Mouse (Mus musculus): ENCODE data around the gene Jpt2.
A peak's percentile ranks its signal among the peaks of the same experiment; 100 is the strongest.

Jpt2 gene

DNA sequence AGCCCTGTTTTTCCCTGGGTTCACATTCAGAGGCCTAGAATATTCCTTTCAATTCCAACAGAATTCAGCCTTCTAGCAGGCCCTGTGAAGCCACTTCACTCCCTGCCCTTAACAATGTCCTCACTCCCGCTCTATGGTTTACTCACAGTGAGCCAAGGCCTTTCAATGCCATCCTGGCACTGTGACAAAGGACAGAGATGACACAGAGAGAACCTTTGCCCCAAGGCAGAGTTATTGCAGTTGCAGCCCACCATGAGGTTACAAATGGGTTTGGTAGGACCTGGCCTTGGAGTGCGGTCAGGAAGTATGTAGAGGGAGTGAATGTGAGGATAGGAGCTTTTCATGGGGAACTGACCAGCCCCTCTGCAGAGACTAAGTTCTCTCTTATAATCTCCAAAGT lies 52.9 kb downstream of the Jpt2 start:
- no peak for DNase-seq (ENCODE audit: low spot score in 2 of 2)

DNA sequence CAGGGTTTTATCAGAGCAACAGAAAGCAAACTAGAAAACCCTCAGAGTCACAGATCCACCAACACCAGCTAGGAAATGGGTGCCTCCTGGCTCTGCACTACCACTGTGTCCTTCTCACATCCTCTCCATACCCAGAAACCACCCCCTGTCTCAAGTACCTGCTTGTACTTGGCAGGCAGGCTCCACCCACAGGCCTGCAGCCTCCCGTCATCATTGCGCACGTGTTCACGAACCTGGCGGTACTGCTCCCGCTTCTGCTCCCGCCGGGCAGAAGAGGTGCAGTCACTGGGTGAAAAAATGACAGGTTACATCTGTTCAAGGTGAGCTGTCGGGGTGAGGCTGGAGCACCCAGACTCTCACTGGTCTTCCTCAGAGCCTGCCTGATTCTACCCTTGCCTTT lies 56.7 kb downstream of the Jpt2 start:
- DNase-seq (ENCODE audit: low spot score in 2 of 2) = no peak

DNA sequence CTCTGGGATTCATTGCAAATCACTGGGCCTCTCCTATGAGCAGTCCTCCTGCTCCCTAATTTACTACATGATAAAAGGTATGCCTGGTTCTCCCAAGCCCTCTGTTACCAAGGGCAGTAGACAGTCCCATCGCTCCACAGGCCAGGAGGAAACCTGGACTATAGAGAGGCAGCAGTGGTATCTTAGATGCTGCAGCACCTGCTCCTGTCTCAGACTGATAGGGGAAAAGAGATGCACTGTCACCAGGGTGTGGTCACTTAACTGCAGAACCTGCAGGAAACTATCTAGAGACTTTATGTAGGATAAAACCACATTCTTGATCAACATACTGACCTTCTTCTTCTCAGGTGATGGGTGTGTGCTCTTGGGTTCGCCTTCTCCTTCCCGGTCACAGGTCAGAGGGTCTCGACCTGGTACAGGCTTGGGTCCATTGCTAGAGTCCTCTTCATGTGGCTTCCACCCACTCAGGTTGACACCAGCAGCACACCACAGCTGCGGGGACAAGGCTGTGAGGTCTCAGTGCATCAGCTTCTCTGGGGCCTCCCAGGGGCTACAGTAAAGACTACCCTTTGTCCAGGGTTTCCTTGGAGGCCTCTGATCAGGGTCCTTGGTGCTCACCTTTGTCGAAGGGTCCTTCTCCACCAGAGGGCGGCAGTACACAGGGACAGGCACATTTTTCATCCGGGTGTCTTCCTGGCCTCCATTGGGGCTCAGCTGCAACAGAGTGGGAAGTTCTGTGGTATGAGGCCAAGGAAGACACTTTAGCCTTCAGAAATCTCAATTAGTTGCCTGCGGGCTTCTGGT lies 57.6 kb downstream of the Jpt2 start:
- DNase-seq (ENCODE audit: low spot score in 2 of 2) = no peak

DNA sequence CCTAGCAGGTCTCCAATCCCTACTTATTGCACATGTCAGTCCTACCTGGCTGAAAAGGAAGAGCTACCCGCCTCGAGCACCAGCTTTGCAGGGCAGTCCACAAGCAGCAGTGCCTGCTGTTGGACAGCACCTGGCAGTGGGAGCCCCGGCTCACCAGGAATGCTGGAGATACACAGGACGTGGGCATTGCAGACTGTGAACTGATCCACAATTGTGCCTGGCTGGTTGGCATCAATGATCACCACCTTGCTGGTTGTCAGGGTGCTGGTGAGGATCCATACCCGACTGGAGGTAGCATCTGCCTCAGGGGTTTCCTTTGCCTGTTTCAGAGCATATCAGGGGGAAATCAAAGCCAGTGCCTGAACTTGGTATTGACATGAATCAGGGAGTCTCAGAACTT lies 58.4 kb downstream of the Jpt2 start:
- DNase-seq (ENCODE audit: low spot score in 2 of 2) = no peak

DNA sequence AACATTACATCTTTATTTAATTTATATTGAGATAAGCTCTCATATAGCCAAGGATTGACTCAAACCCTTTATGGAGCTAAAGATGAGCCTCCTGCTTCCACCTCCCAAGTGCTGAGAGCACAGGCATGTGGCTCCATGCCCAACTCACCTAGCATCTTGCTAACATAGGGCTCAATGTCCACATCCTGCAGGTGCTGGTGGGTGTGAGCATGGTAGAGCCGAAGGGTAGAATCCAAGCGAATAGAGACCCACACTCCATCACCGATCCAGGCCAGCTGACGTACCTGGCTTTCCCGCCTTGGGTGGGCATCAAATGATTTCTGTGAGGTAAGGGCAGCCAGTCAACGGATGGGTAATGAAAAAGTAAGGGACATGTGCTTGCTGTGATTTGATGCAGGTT lies 60.5 kb downstream of the Jpt2 start:
- DNase-seq (ENCODE audit: low spot score in 2 of 2) = no peak

DNA sequence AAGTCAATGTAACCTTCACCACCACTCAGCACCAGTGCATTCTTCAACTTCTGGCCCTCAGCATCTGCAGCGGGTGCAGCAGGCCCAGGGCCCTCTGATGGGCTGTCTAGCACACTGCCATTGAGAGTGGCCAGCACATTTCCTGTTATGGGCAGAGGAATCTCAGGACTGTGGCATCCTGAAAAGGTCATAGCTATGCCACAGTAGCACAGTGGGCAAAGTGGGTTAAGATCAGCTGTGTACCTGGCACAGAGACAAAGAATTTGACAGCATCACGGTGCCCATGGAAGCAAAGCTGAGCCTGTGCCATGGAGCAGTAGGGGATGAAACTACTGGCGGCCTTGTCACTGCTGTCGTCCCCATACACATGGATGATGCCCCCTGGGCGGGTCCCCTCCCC lies 61.3 kb downstream of the Jpt2 start:
- no peak for DNase-seq (ENCODE audit: low spot score in 2 of 2)

DNA sequence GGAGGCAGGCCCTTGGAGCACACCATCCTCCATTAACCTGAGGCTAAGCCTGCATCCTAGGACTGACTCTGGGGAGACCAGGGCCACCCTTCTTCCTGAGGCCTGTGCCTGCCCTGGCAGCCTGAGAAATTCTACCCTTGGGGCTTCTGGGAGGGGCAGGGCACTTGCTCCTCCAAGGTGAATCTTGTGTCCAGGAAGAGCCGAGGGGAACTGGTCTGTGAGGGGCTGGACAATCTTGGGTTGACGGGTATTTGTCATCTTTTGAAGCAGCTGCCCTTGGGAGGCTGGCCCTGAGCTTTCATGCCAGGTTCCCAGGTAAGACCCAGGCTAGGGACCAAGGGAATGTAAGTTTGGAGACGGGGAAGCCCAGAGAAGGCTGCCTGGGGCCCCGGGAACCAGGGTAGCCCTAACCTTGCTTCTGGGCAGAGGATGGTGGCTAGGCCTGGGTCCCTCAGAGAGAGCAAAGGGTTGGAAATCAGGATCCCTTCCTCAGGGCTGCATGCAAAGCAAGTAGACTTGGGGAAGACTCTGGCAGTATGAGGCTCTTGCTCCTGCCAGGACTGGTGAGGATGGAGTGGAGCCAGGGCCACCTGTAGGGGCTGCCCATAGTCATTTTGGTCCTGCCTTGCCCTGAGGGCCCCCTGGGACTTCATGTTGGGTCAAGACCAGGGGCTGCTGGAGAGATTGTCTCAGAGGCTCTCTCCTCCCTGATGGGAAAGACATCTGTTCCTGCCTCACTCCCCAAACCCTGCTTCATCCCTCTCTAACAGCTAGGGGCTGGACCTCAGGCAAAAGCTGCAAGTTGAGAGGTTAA lies 62.2 kb downstream of the Jpt2 start:
- no peak for DNase-seq (ENCODE audit: low spot score in 2 of 2)

DNA sequence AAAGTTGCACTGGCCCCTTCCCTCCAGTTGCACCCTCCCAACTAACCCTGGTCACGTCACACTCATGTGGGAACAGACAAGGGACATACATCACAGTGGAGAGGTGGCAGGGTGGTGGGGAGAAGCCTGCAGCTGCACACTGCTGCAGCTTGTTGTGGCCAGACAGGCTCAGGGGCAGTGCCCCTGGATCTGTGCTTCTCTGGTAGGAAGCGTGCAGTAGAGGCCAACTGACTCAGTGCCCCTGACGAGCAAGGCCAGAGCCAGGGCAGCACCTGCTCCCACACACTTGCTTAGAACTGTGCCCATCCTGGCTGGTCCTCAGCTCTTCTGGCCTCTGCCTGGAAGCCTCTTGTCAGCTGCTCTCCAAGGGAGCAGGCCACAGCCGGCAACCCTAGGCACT lies 62.9 kb downstream of the Jpt2 start:
- no peak for DNase-seq (ENCODE audit: low spot score in 2 of 2)

DNA sequence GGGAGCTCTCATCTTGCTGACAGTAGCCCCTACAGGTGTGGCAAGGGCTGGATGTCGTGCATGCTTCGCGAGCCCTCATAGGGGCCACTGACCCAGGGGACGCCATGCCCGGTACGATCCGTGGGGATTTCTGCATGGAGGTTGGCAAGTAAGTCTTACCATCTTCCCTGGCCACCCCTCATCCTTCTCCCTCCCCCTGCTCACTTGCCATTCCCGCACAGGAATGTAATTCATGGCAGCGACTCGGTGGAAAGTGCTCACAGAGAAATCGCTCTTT lies 63.6 kb downstream of the Jpt2 start:
- DNase-seq (ENCODE audit: low spot score in 2 of 2) = no peak

DNA sequence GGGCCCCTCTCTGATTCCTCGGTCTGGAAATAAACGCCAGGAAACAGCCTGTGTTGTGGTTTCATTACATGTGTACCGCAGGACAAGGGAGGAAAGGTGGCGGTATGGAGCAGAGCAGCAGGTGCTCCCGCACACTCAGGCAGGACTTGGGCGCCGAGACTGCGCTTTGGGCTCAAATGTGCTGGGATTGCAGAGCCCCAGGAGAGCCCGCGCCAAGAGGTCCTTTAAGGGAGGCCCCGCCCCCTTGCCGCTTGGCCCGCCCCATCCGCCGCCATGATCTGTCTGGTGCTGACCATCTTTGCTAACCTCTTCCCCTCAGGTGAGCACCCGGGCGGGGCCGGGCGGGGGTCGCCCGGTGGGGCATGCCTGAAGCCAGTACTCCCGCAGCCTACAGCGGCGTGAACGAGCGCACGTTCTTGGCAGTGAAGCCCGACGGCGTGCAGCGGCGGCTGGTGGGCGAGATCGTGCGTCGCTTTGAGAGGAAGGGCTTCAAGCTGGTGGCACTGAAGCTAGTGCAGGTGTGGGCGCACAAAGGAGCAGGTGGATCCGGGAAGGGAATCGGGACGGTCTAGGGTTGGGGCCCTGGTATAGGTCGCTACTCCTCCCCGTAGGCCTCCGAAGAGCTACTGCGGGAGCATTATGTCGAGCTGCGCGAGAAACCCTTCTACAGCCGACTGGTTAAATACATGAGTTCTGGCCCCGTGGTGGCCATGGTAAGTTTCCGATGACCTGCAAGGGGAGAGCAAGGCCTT lies 64.1 kb downstream of the Jpt2 start, which contains the start of gene Nme3:
Gene Nme3, plus strand, starts transcription at position 260 of the 752 bp plus-strand sequence.
- peak in 1 of 2 experiments; percentile 58 for DNase-seq (ENCODE audit: low spot score in 2 of 2)

DNA sequence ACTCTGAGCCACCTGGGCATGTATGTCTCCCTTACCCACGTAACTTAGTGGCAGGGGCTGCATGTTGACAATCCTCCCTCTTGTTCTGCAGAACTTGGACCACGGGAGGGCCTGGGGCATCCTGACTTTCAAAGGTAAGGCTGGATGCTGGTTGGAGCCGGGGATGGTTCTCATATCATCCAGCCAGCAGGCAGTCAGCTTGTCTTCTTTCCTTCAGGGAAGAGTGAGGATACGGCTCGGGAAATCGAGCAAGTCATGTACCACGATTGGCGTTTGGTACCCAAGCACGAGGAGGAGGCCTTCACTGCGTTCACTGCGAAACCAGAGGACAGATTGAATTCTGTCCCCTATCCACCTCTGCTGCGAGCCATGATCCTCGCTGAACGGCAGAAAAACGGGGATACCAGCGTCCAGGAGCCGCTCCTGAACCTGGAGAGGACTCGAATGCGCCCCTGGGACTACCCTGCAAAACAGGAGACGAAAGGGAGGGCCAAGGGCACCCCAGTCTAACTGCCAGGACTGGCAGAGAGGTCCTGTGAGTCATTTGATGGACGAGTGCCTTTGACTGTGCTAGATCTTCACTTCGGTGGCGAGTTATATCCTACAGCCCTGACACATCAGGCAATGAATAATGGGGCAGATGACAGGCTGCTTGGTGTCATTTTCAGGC lies 64.8 kb downstream of the Jpt2 start:
- no peak for DNase-seq (ENCODE audit: low spot score in 2 of 2)

DNA sequence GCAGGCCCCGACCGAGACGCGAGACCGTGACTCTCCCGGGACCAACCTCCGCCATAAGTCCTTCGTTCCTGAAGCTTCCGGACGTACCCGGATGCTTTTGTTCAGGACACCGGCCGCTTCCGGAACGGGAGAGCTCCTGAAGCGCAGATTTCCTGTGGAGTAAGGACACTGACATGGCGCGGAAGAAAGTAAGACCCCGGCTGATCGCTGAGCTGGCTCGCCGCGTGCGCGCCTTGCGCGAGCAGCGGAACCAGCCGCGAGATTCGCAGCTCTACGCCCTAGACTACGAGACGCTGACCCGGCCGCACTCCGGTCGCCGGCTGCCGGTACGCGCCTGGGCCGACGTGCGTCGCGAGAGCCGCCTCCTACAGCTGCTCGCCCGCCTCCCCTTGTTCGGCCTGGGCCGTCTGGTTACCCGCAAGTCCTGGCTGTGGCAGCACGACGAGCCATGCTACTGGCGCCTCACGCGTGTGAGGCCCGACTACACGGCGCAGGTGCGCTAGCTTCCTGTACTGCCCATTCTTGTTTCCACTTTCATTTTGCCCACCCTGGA lies 65.4 kb downstream of the Jpt2 start, which contains the start of the genes Eme2 and Mrps34:
Gene Eme2, minus strand, starts transcription at position 93 of the 553 bp plus-strand sequence.
Gene Mrps34, plus strand, starts transcription at position 122 of the 553 bp plus-strand sequence.
- DNase-seq (ENCODE audit: low spot score in 2 of 2) = peak; percentile 72 to 75

DNA sequence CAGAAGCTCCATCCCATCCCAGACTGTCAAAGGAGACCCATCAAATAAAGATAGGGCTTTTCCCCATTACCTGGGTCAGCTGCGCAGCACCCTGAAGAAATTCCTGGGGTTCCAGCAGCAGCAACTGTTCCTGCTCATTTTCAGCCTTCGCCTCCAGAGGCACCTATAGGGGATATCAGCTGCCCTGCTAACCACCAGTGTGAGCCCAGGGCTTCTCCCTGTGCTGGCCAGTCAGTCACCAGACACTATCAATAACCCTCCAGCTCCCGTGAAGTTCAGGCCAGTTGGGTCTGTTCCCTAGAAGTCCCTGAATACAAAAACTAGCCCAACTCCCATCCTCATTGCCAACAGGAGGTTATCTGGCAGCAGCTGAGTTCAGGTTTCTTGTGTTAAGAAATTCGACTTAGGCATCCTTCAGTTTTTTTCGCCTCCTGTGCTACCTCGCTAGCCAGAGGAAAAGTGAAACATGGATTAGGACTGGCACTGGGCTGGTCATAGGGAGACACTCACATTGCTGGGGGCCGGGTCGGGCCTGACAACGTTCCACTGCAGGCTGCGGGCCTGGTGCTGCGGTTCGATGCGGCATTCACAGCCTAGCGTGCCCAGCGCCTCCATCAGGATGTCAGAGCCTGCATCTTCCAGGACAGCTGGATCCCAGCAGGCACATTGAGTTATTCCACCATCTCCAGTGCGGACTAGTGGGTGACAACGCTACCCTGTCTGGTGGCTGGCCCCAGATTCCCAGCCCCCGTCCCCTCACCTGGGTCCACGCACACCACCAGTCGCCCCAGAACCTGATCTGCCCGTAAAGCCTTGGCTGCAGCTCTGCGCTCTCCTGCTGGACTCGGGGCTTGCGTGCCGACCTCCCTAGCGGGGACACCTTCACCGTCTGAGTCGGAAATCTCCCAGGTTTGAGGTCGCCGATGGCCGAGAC lies 66.2 kb downstream of the Jpt2 start:
- no peak for DNase-seq (ENCODE audit: low spot score in 2 of 2)

DNA sequence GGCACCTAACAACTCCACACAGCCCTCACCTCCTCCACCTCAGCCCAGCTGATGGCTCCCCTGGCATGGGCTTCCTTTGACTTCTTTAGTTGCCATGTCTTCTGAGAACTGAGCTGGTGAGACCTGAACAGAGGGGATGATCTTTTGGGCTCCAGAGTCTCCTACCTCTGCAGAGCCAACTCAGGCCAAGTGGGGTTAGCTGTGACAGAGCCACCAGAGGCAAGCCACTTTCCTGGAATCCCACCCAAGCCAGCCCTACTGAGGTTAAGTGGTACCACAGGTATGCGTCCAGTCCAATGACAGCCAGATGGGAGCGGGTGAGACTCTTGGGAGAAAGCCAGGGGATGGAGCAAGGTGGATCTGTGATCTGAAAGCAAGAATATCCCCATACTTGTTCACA lies 67.2 kb downstream of the Jpt2 start:
- no peak for DNase-seq (ENCODE audit: low spot score in 2 of 2)

DNA sequence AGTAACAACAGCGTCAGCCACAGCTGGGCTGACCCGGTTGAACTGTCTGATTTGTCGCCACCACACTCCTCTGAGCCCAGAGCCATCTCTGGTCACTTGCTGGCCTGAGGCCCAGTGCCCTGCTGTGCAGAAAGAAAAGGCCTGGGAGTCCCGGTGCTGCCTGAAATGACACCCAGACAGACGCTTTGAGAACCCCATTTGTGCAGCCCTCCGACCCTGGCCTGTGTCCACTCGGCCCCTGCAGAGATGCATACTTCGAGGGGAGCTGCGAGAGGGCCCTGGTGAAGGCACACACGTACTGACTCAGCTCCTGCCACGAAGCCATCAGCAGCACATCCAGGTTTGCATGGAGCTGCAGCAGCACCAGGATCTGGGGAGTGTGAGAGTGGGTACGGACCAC lies 67.7 kb downstream of the Jpt2 start:
- DNase-seq (ENCODE audit: low spot score in 2 of 2) = no peak

DNA sequence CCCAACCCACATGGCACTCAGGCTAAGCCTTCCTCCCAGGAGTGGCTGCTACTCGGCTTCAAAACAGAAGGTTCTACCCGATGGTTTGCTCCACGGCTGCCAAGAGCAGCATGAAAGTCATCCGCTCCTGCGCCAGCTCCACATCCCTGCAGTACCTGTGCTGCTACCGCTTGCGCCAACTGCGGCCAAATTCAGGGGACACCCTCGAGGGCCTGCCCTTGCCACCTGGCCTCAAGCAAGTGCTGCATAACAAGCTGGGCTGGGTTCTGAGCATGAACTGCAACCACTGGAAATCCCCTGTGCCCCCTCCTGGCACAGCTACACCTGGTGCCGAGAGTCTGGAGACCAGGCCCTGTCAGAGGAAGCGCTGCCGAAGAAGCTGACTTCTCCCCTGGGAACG lies 69.2 kb downstream of the Jpt2 start:
- DNase-seq (ENCODE audit: low spot score in 2 of 2) = no peak

DNA sequence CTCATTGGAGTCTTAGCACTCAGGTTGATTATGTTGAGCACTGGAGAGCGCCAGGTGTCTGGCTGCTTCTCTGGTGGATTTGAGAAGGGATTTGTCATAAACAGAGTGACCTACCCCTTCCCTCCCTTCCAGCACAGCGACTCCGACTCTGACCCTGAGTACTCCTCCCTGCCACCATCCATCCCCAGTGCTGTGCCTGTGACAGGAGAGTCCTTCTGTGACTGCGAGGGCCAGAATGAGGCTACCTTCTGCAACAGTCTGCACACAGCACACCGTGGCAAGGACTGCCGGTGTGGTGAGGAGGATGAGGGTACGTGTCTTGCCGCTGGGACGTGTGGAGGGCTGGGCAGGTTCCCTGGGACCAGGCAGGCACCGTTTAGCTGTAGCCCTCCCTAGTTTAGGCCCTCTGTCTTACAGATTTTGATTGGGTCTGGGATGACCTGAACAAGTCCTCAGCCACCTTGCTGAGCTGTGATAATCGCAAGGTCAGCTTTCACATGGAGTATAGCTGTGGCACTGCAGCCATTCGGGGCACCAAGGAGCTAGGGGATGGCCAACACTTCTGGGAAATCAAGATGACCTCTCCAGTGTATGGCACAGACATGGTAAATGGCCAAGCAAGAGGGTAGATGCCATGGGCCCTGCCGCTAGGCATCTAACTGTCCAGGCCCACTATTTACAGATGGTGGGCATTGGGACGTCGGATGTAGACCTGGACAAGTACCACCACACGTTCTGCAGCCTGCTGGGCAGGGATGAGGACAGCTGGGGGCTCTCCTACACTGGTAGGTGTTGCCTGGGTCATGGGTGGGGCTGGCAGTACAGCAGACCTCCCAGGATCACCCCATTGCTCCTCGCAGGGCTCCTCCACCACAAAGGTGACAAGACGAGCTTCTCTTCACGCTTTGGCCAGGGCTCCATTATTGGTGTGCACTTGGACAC lies 70.1 kb downstream of the Jpt2 start:
- DNase-seq (ENCODE audit: low spot score in 2 of 2) = no peak

DNA sequence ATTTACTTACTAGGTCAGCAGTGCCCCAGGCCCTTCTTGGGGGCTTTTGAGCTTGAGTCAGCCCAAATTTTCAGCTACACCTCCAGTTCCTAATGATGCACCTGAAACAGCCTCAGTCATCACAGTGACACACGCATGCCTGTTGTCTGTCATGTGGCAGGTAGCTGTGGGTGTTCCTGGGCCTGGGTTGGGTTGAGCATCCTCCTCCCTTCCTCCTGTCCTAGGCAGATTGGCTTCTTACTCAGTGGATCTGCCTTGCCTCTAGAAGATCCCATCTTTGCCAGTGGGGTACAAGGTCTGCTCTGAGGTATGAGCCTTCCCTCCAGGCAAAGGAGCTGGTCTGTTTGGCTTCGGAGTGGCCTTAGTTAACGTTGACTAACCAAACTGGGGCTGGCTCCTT lies 71.6 kb downstream of the Jpt2 start:
- no peak for DNase-seq (ENCODE audit: low spot score in 2 of 2)

Measured in frontal cortex, postnatal 25 days (tissue).